Mouse (Mus musculus): ENCODE measurements around the gene Mcf2.

Mcf2 gene

GRCm38 (mm10) chrX:60178744-60179458 is at the start of gene Mcf2:
TSS of gene Mcf2 (minus strand) at chrX:60179089.
- no peak for DNase-seq (ENCODE audit: low spot score)

GRCm38 (mm10) chrX:60187726-60188125 is 8.8 kb upstream of the Mcf2 start:
- no peak for DNase-seq (ENCODE audit: low spot score)

- DNase-seq (ENCODE audit: low spot score): no peak
Observed at GRCm38 (mm10) chrX:60182611-60183010, 3.7 kb upstream of the Mcf2 start.

- DNase-seq (ENCODE audit: low spot score): no peak
Observed at GRCm38 (mm10) chrX:60178025-60178743, 705 bp downstream of the Mcf2 start.

GRCm38 (mm10) chrX:60170106-60170505 is 8.8 kb downstream of the Mcf2 start:
- no peak for DNase-seq (ENCODE audit: low spot score)

- DNase-seq (ENCODE audit: low spot score): no peak
Observed at GRCm38 (mm10) chrX:60169511-60169910, 9.4 kb downstream of the Mcf2 start.

- no peak for DNase-seq (ENCODE audit: low spot score)
Observed at GRCm38 (mm10) chrX:60168796-60169195, 10.1 kb downstream of the Mcf2 start.

GRCm38 (mm10) chrX:60147268-60147974 is 31.5 kb downstream of the Mcf2 start:
- DNase-seq (ENCODE audit: low spot score): no peak

GRCm38 (mm10) chrX:60075359-60075758 is 103.5 kb downstream of the Mcf2 start:
- no peak for DNase-seq (ENCODE audit: low spot score)

- DNase-seq (ENCODE audit: low spot score): no peak
Observed at GRCm38 (mm10) chrX:60055185-60055584, 123.7 kb downstream of the Mcf2 start.

GRCm38 (mm10) chrX:60054745-60055144 is 124.1 kb downstream of the Mcf2 start:
- no peak for DNase-seq (ENCODE audit: low spot score)

GRCm38 (mm10) chrX:60026654-60027053 is 152.2 kb downstream of the Mcf2 start:
- no peak for DNase-seq (ENCODE audit: low spot score)

- DNase-seq (ENCODE audit: low spot score): no peak
Observed at GRCm38 (mm10) chrX:60021595-60021994, 157.3 kb downstream of the Mcf2 start.

- no peak for DNase-seq (ENCODE audit: low spot score)
Observed at GRCm38 (mm10) chrX:60021007-60021406, 157.9 kb downstream of the Mcf2 start.

GRCm38 (mm10) chrX:60014588-60014987 is 164.3 kb downstream of the Mcf2 start:
- DNase-seq (ENCODE audit: low spot score): no peak

- DNase-seq (ENCODE audit: low spot score): peak; percentile 1
Observed at GRCm38 (mm10) chrX:60013084-60013676, 165.7 kb downstream of the Mcf2 start.
